Mouse (Mus musculus) embryonic fibroblast, embryonic 13.5 days (primary cell): ENCODE results near the gene 4930412O13Rik. TPM values are rescaled to one million over a fixed set of nuclear protein-coding genes. Genes with fewer than 3 reads are reported as not detected.

ENCODE experiments used
- H3K27ac ChIP-seq: 2 replicates; pipeline ENCODE4 v1.5.1; 2012; ENCODE audit warnings: low read length, control low read depth, inconsistent platforms; ENCODE audit not compliant: insufficient read depth
- H3K4me1 ChIP-seq: 2 replicates; pipeline ENCODE4 v1.6.1; 2011; ENCODE audit warnings: low read length; ENCODE audit not compliant: control insufficient read depth, insufficient read depth
- H3K4me3 ChIP-seq: 2 replicates; pipeline ENCODE4 v1.5.1; 2011; ENCODE audit warnings: mild to moderate bottlenecking, control low read depth, low read length; ENCODE audit not compliant: insufficient read depth
- CTCF ChIP-seq: IDR thresholded peaks from 2 replicates; pipeline ENCODE4 v1.5.1; 2011; ENCODE audit warnings: mild to moderate bottlenecking, control low read depth, low read length, moderate library complexity, borderline replicate concordance; ENCODE audit not compliant: insufficient read depth
- POLR2A ChIP-seq: IDR thresholded peaks from 2 replicates; pipeline ENCODE4 v1.6.1; 2011; ENCODE audit warnings: low read depth, mild to moderate bottlenecking, control low read depth, low read length, moderate library complexity
- polyA plus RNA-seq: library from polyadenylated mRNA; stranded (reverse); fragments of >200 nt; gene quantifications from 2 replicates; pipeline ENCODE4 v1.2.4, GENCODE M21; 2011; ENCODE audit warnings: low read depth; ENCODE audit not compliant: missing spikeins, insufficient read length

4930412O13Rik gene
- not detected in 2 replicates for polyA plus RNA-seq

GRCm38 (mm10) chr2:9881051-9881591 is at the start of gene 4930412O13Rik:
Gene 4930412O13Rik (plus strand): TSS chr2:9881252.
- TF ChIP-seq POLR2A: no peak
- H3K4me1 ChIP-seq: no peaks in the 10 kb centered on the region
- no peak within 1 kb of the TSS for H3K27ac ChIP-seq
- H3K4me3 ChIP-seq: no peak within 1 kb of the TSS

DNA sequence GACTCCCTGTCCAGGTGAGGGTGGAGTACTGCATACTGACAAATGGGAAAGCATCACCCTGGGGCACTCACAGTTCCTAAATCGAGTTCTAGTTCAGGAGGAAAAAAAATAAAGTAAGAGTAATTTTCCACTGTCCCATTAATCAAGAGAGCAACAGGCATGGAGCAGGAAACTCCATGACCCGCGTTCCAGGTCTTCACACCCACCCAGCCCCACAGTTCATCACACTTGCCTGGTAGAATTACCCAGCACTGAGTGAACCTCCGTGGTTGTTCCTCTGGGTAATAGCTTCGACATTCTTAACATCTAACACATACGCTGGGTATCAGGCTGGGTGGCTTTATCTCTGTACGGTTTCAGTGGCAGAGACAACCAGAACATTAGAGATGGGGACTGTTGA is 47.3 kb upstream of the 4930412O13Rik start:
- Histone ChIP-seq H3K27ac (no peak overlapping the region), H3K4me1 (no peaks in the 10 kb centered on the region), H3K4me3 (no peak overlapping the region)
- TF ChIP-seq POLR2A: no peak
- TF ChIP-seq CTCF: no peak

GRCm38 (mm10) chr2:9835195-9835594 is 45.9 kb upstream of the 4930412O13Rik start:
- Histone ChIP-seq H3K27ac (no peak overlapping the region), H3K4me1 (no peaks in the 10 kb centered on the region), H3K4me3 (no peak overlapping the region)
- TF ChIP-seq CTCF (no peak), POLR2A (no peak)

GRCm38 (mm10) chr2:9852851-9853576 is 28.0 kb upstream of the 4930412O13Rik start:
- TF ChIP-seq POLR2A: no peak
- H3K4me1 ChIP-seq: no peaks in the 10 kb centered on the region
- no peak overlapping the region for H3K27ac ChIP-seq

DNA sequence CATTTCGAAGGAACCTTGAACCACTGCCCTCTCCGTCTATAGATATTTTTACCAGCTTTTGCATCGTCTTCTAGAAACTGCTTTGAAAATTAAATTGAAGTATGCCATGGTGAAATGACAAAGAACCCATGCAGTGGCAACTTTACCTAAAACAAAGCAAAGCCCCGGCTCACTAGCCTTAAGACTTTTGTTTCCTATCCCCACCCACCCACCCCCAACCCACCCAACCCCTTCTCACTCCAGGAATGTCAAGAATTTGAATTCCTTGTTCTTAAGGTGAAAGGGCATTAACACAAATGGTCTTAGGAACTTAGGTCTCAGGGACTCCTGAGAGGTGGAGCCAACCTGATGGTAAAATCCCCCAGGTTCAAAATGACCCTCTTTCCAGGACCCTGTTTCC is 25.2 kb upstream of the 4930412O13Rik start:
- no peak overlapping the region for H3K4me3 ChIP-seq
- TF ChIP-seq CTCF (no peak), POLR2A (no peak)
- H3K27ac ChIP-seq: no peak overlapping the region
- no peaks in the 10 kb centered on the region for H3K4me1 ChIP-seq

More at GRCm38 (mm10) chr2:9852851-9853576, 28.0 kb upstream of the 4930412O13Rik start:
- H3K4me3 ChIP-seq: no peak overlapping the region

DNA sequence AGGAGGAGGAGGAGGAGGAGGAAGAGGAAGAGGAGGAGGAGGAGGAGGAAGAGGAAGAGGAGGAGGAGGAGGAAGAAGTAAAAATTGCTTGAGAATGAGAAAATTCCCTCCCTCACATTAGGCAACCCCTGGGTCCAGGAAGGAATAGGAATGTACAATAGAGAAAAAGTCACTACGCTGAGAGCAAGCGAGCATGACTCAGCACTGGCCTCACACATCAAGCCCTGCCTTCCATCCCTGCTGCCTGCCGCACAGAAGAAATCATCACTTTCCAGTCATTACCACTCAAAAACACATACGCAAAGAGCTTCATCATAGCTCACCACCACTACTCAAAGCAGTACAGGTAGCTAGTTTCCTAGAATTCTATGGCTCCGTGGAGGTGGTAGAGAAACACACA is 20.4 kb upstream of the 4930412O13Rik start:
- Histone ChIP-seq H3K27ac (no peak overlapping the region), H3K4me3 (no peak overlapping the region), H3K4me1 (no peaks in the 10 kb centered on the region)
- TF ChIP-seq CTCF (no peak), POLR2A (no peak)

DNA sequence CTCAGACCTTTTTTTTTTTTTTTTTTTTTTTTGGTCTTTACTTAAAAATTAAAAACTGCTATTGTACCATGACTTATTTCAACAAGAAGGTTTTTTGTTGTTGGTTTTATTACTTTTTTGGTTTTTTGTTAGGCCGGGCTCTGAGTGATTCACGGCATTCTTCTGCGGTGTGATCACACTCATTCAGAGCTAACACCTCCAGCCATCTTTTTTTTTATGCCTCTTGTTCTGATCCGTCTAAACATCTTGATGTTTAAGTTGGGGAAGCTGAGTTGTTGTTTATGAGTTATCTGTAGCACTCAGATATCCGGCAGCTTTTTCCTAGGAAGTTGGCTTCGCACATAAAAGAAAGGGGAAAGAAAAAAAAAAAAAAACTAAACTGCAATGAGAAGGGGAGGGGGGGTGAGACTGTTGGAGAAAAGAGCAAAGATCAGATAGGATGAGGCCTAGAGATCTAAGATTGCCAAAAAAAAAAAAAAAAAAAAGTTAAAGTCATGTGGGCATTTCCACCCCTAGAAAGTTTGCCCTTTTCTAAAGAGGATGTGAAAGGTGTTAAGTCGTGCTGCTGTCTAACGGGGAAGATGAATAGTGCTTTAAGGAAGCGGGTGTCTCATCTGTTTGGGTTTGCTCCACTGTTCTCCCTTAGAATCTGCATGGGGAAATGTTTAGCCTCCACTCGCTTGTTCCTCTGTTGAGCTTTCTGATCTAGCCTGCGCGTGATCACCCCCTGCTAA is 13.8 kb upstream of the 4930412O13Rik start:
- TF ChIP-seq POLR2A (no peak), CTCF (no peak)
- 0 out of 2 replicates have a peak, but pooled peaks cover under 1% of the 10 kb centered on the region for H3K4me1 ChIP-seq
- no peak overlapping the region for H3K27ac ChIP-seq
- H3K4me3 ChIP-seq: no peak overlapping the region

GRCm38 (mm10) chr2:9871141-9871716 is 9.8 kb upstream of the 4930412O13Rik start:
- Histone ChIP-seq H3K4me1 (0 out of 2 replicates have a peak, but pooled peaks cover 7% of the 10 kb centered on the region), H3K27ac (no peak overlapping the region), H3K4me3 (no peak overlapping the region)
- TF ChIP-seq CTCF: no peak
- TF ChIP-seq POLR2A: no peak

- no peak overlapping the region for H3K4me3 ChIP-seq
These were observed 9.3 kb upstream of the 4930412O13Rik start for GRCm38 (mm10) chr2:9871798-9872197.

DNA sequence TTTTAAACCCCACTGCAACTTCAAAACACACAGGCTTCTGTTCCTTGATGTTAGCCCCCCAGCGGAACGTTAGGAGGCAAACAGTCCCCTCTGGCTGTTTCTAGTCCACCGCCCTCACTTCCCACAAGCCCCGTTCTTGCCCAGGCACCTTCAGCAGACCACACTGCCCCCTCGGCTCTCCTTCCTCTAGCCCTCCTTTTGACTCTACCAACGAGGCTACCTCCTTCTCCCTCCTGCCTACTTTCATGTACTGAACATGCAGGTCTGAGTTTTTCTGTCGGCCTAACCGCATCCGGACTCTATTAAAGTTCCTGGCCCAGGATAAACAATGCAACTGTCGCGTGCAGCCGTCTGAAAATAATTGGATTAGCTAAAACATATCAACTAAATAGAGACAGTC is 8.4 kb upstream of the 4930412O13Rik start:
- H3K4me1 ChIP-seq: 0 out of 2 replicates have a peak, but pooled peaks cover 7% of the 10 kb centered on the region
- H3K4me3 ChIP-seq: peak overlapping the region; percentile 20
- no peak overlapping the region for H3K27ac ChIP-seq
- TF ChIP-seq CTCF (no peak), POLR2A (no peak)

More at GRCm38 (mm10) chr2:9871798-9872197, 9.3 kb upstream of the 4930412O13Rik start:
- no peak for TF ChIP-seq POLR2A
- TF ChIP-seq CTCF: no peak
- Histone ChIP-seq H3K4me1 (0 out of 2 replicates have a peak, but pooled peaks cover 7% of the 10 kb centered on the region), H3K27ac (no peak overlapping the region)

DNA sequence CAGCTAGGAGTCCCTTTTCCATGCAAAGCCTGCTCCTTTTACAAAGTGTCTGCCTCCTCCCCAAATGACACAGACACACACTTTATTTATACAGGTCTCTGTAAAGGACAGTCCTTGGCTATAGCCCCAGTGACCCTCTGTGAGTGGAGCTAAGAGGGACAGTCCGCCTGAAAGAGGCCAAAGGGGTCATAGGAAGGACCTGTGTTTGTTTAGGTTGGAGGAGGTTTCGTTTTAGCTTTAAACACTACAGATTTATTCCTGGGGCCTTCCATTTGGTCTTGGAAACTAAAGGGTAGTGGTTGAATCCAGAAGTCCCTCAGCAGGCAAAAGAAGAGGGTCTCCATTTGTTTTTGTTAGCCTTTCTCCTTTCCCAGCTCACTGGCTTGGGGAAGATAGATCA is 7.3 kb upstream of the 4930412O13Rik start:
- Histone ChIP-seq H3K4me1 (0 out of 2 replicates have a peak, but pooled peaks cover 7% of the 10 kb centered on the region), H3K27ac (no peak overlapping the region), H3K4me3 (no peak overlapping the region)
- TF ChIP-seq POLR2A (no peak), CTCF (no peak)
